Mouse (Mus musculus): ENCODE data around the gene Bfsp1. TPM values are rescaled to one million over a fixed set of nuclear protein-coding genes. Genes with fewer than 3 reads are reported as not detected.

The Bfsp1 gene
- polyA plus RNA-seq, 1 experiment from 2014 or later, result 0.93 TPM

DNA sequence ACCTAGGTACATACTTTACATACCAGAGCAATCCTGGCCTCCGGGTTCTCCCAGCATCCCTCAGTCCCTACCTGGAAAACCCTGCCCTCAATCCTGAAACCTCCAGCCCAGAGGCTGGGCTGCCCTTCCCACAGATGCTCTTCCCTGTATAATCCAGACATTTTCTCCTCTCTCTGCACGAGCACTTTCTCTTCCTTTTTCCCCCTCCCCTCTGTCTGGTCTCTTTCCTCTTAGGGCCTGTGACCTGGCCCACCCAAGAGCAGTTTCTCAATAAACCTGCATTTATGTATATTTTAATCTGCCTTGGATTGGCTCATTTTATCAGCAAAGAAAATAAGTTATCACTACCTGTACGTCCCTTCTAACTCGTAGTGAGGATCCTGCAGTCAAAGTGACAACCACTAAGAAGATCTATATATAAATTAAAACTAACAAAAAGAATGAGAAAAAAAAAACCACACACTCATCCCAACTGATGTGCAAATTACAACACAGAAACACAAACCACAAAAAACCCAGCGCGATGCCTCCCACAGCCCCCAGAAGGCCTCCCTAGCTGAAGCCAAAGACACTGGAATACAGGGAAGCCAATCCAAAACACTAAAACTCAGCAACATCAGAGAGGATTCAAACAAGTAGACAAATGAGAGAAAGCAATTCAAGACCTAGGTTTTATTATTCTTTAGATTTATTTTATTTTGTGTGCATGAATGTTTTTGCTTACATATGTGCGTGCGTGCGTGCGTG lies 28.5 kb upstream of the Bfsp1 start:
- H3K9me3 ChIP-seq (ENCODE audit: control insufficient read depth, low read depth, low read length), result no peaks in the 10 kb centered on the region
- no peaks in the 10 kb centered on the region for H3K27me3 ChIP-seq (ENCODE audit: control insufficient read depth, insufficient read depth, low read length)
- WGBS, result 80% methylated on average over 10 of the region's 10 CpGs
- H3K27ac ChIP-seq (ENCODE audit: low read length), result no peak overlapping the region
- H3K4me3 ChIP-seq (ENCODE audit: low read depth, low read length), result no peak overlapping the region
- H3K4me1 ChIP-seq (ENCODE audit: control insufficient read depth, insufficient read depth, low read length), result no peaks in the 10 kb centered on the region
- H3K4me2 ChIP-seq (replicated peaks; ENCODE audit: low read depth, low read length), result no peak overlapping the region
- ATAC-seq (ENCODE audit: insufficient number of reproducible peaks, insufficient read depth, low FRiP score, low read depth), result no peak
- no peak overlapping the region for H3K9ac ChIP-seq (replicated peaks; ENCODE audit: low read depth, low read length)
- H3K36me3 ChIP-seq (ENCODE audit: control insufficient read depth, insufficient read depth, low read length), result no peaks in the 10 kb centered on the region

DNA sequence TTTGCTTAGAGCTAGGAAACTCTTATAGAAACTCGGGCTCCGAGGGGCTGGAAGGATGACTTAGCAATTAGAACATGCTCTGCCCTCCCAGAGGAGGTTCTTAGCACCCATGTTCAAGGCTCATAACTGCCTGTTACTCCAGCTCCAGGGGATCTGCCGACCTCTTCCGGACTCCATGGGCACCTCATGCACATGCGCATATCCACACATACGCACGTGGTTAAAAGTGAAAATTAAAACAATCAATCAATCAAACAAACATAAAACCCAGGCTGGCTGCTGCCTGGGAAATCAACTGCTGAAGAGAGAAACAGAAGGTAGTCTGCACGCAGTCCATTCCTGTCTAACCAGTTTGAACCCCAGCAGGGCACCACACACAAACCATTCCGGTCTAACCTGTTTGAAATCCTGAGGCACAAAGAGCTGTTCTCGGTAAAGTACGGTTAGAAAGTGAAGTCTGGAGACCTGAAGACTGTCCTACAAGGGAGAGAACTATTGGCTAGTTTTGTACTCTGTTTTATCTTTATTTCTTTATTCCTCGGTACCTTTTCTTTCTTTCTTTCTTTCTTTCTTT lies 27.0 kb upstream of the Bfsp1 start:
- H3K9me3 ChIP-seq (ENCODE audit: control insufficient read depth, low read depth, low read length), result no peaks in the 10 kb centered on the region
- H3K27me3 ChIP-seq (ENCODE audit: control insufficient read depth, insufficient read depth, low read length), result no peaks in the 10 kb centered on the region
- H3K4me3 ChIP-seq (ENCODE audit: low read depth, low read length), result no peak overlapping the region
- ATAC-seq (ENCODE audit: insufficient number of reproducible peaks, insufficient read depth, low FRiP score, low read depth), result peak; percentile 96
- no peak overlapping the region for H3K9ac ChIP-seq (replicated peaks; ENCODE audit: low read depth, low read length)
- H3K4me2 ChIP-seq (replicated peaks; ENCODE audit: low read depth, low read length), result no peak overlapping the region; the same call in 1 of the 2 replicates
- 46% methylated on average over 12 of the region's 12 CpGs for WGBS
- H3K36me3 ChIP-seq (ENCODE audit: control insufficient read depth, insufficient read depth, low read length), result no peaks in the 10 kb centered on the region
- no peaks in the 10 kb centered on the region for H3K4me1 ChIP-seq (ENCODE audit: control insufficient read depth, insufficient read depth, low read length)
- peak overlapping the region; percentile 80; the same call in 1 of the 2 replicates for H3K27ac ChIP-seq (ENCODE audit: low read length)

DNA sequence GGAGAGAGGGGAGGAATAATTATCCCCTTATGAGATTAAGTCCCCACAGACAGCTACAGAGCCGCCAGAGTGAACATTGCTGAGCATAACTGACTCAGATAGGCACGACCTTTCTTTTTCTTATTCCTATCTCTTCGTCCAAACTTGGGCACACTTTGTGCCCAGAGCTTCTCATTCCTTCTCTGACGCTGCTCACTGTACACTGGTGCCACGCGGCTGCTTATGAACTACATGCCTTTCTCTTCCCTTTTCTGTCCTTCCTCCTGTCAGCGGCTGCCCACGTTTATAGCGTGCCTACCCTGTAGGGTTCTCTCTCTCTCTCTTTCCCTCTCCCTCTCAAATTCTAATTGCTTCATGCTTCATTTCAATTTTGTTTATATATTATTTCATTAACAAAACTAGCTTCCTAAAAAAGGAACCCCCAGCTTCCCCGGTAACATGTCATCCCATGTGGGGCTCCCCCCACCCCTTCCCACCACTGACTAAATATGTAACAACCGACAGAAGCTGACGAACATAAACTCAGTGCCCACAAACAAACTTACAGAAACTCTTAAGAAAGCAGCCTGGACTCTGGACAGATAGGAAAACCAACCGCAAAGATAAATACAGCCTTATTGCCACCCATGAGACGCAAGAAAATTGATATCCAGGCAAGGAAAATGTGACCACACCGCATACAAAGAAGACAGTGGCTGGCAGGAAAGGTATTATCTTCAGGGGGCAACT lies 26.3 kb upstream of the Bfsp1 start:
- no peaks in the 10 kb centered on the region for H3K9me3 ChIP-seq (ENCODE audit: control insufficient read depth, low read depth, low read length)
- no peak overlapping the region for H3K9ac ChIP-seq (replicated peaks; ENCODE audit: low read depth, low read length)
- peak overlapping the region; percentile 80; the same call in 1 of the 2 replicates for H3K27ac ChIP-seq (ENCODE audit: low read length)
- no peak overlapping the region for H3K4me3 ChIP-seq (ENCODE audit: low read depth, low read length)
- 76% methylated on average over 15 of the region's 15 CpGs for WGBS
- no peak overlapping the region; the same call in 1 of the 2 replicates for H3K4me2 ChIP-seq (replicated peaks; ENCODE audit: low read depth, low read length)
- no peaks in the 10 kb centered on the region for H3K4me1 ChIP-seq (ENCODE audit: control insufficient read depth, insufficient read depth, low read length)
- ATAC-seq (ENCODE audit: insufficient number of reproducible peaks, insufficient read depth, low FRiP score, low read depth), result no peak; the same call in 1 of the 2 replicates
- H3K36me3 ChIP-seq (ENCODE audit: control insufficient read depth, insufficient read depth, low read length), result no peaks in the 10 kb centered on the region
- no peaks in the 10 kb centered on the region for H3K27me3 ChIP-seq (ENCODE audit: control insufficient read depth, insufficient read depth, low read length)

DNA sequence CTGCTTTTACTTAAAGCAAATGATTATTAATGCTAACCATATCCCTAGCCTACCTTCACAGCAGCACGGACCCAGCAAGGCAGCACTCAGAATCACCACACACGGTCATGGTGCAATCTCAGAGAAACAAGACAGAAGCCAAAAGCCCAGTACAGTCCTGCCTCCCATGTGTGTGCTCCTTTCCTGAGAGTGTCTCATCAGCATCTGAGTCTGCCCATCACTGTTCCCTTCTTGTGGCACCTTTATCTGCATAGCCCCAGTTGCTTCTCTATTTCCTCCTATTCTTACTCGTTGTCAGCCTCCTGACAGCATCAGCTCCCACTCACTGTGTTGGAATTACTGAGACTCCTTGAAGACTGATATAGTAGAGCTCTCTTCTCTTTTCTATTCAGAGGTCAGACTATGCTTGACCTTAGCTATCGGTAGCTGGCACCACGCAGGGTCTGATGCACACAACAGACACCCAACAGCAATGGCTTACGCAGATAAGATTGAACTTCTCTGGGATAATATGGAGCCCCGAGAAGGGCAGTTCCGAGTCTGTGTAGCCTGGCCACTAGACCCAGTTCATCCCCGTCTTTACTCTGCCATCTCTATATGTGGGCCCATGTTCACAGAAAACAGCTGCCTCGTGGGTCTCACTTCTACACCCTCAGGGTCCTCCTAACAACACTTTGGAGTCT lies 19.8 kb upstream of the Bfsp1 start:
- no peak for ATAC-seq (ENCODE audit: insufficient number of reproducible peaks, insufficient read depth, low FRiP score, low read depth)
- 82% methylated on average over 10 of the region's 10 CpGs for WGBS
- H3K9ac ChIP-seq (replicated peaks; ENCODE audit: low read depth, low read length), result no peak overlapping the region

DNA sequence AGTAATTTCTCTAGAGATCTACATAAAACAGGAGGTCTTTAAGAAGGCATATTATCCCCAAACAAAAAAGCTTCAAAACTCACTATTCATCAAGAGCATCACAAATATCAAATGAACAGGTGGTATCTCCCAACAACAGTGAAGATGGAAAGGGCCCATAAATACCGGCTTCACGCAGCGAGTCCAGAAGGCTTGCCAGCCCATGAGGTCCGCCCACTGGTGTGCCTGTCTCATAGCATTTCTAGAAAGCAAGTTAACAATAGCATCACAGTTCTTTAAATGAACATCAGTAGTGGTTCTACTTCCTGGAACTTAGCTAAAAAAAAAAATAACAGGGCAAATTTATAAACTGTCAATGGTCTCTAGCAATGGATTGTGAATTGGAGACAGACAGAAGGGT lies 19.0 kb upstream of the Bfsp1 start:
- WGBS, result 93% methylated on average over 4 of the region's 4 CpGs
- H3K4me1 ChIP-seq (ENCODE audit: control insufficient read depth, insufficient read depth, low read length), result no peaks in the 10 kb centered on the region
- ATAC-seq (ENCODE audit: insufficient number of reproducible peaks, insufficient read depth, low FRiP score, low read depth), result no peak
- no peaks in the 10 kb centered on the region for H3K36me3 ChIP-seq (ENCODE audit: control insufficient read depth, insufficient read depth, low read length)
- no peak overlapping the region for H3K9ac ChIP-seq (replicated peaks; ENCODE audit: low read depth, low read length)
- no peak overlapping the region for H3K27ac ChIP-seq (ENCODE audit: low read length)
- H3K27me3 ChIP-seq (ENCODE audit: control insufficient read depth, insufficient read depth, low read length), result no peaks in the 10 kb centered on the region
- no peak overlapping the region for H3K4me2 ChIP-seq (replicated peaks; ENCODE audit: low read depth, low read length)
- no peak overlapping the region for H3K4me3 ChIP-seq (ENCODE audit: low read depth, low read length)
- H3K9me3 ChIP-seq (ENCODE audit: control insufficient read depth, low read depth, low read length), result no peaks in the 10 kb centered on the region

More for the DNA sequence above, 19.8 kb upstream of the Bfsp1 start:
- H3K4me1 ChIP-seq (ENCODE audit: control insufficient read depth, insufficient read depth, low read length), result no peaks in the 10 kb centered on the region
- H3K4me3 ChIP-seq (ENCODE audit: low read depth, low read length), result no peak overlapping the region
- H3K27ac ChIP-seq (ENCODE audit: low read length), result no peak overlapping the region
- H3K36me3 ChIP-seq (ENCODE audit: control insufficient read depth, insufficient read depth, low read length), result no peaks in the 10 kb centered on the region
- H3K9me3 ChIP-seq (ENCODE audit: control insufficient read depth, low read depth, low read length), result no peaks in the 10 kb centered on the region
- H3K4me2 ChIP-seq (replicated peaks; ENCODE audit: low read depth, low read length), result no peak overlapping the region
- no peaks in the 10 kb centered on the region for H3K27me3 ChIP-seq (ENCODE audit: control insufficient read depth, insufficient read depth, low read length)

DNA sequence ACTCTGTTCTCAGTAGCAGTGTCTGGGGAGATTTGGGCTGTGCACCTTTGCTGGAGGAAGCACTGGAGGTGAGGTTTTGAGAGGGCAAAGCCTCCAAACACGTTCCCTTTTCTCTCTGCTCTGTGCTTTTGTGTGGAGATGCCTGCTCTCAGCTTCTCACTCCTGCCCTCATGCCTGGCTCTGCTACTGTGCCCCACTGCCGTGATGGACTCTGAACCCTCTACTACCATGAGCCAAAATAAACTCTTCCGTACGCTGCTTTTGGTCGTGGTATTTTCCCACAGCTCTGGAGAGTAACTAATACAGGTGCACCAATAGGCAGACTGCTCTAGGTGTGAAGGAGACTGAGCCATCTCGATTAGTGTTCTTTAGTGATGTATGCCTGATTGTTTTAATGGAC lies 16.3 kb upstream of the Bfsp1 start:
- H3K9me3 ChIP-seq (ENCODE audit: control insufficient read depth, low read depth, low read length), result no peaks in the 10 kb centered on the region
- no peak overlapping the region for H3K27ac ChIP-seq (ENCODE audit: low read length)
- H3K36me3 ChIP-seq (ENCODE audit: control insufficient read depth, insufficient read depth, low read length), result no peaks in the 10 kb centered on the region
- no peaks in the 10 kb centered on the region for H3K27me3 ChIP-seq (ENCODE audit: control insufficient read depth, insufficient read depth, low read length)
- no peak overlapping the region for H3K9ac ChIP-seq (replicated peaks; ENCODE audit: low read depth, low read length)
- no peak overlapping the region for H3K4me2 ChIP-seq (replicated peaks; ENCODE audit: low read depth, low read length)
- WGBS, result 87% methylated on average over 6 of the region's 6 CpGs
- no peak overlapping the region for H3K4me3 ChIP-seq (ENCODE audit: low read depth, low read length)
- ATAC-seq (ENCODE audit: insufficient number of reproducible peaks, insufficient read depth, low FRiP score, low read depth), result no peak
- H3K4me1 ChIP-seq (ENCODE audit: control insufficient read depth, insufficient read depth, low read length), result peaks cover 7% of the 10 kb centered on the region

DNA sequence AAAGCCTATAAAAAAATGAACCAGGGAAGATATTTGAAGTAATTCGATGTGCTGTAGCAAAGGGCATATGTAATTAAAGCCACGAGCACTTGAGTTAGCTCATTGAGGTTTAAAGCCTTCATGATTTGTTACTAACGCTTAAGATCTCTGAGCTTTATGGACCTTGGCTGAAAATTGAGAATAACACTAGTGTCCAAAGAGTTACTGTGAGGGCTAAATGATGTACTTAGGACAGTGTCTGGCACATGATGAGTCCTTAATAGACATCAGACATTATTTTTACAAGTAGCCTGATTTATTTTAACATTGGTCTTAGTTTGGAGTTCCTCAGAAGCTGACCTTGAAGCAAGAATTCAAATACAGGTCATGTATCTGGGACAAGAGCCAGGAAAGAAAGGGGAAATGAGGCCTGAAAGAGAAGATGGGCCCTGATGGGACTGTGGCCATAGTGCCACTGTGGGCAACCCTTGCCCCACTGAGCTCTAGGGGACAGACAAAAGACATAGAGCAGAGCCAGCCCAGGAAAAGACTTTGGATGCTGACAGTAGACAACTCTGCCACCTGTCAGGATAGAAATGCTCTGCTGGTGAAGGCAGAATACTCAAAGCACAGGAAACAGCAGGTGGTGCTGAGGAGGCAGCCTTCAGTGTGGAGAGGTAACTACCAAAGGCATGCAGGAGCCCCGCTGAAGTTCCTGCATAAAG lies 14.1 kb upstream of the Bfsp1 start:
- Histone ChIP-seq H3K4me2 (replicated peaks; ENCODE audit: low read depth, low read length) (no peak overlapping the region), H3K36me3 (ENCODE audit: control insufficient read depth, insufficient read depth, low read length) (no peaks in the 10 kb centered on the region), H3K9ac (replicated peaks; ENCODE audit: low read depth, low read length) (no peak overlapping the region), H3K9me3 (ENCODE audit: control insufficient read depth, low read depth, low read length) (no peaks in the 10 kb centered on the region), H3K27me3 (ENCODE audit: control insufficient read depth, insufficient read depth, low read length) (no peaks in the 10 kb centered on the region), H3K27ac (ENCODE audit: low read length) (no peak overlapping the region), H3K4me3 (ENCODE audit: low read depth, low read length) (no peak overlapping the region), H3K4me1 (ENCODE audit: control insufficient read depth, insufficient read depth, low read length) (peaks cover 7% of the 10 kb centered on the region)
- peak; percentile 67; the same call in 1 of the 2 replicates for ATAC-seq (ENCODE audit: insufficient number of reproducible peaks, insufficient read depth, low FRiP score, low read depth)
- 66% methylated on average over 4 of the region's 4 CpGs for WGBS

DNA sequence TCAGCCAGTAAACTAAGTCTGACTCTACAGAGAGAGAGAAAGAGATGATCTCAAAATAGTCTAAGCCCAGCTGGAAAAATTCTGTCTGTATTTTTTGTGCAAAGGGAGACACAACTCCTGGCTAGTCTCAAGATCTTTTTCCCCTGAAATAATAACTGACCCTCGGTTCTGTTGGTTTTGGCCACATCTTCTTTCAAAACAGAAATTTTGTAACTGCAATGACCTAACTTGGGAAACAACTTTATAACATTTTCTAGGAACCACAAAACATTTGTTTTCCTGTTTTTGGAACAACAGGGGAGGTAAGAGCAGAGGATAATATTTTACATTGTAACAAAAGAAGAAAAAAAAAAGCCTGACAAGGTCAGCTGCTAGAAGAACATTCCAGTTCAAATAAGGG lies 13.1 kb upstream of the Bfsp1 start:
- 47% methylated on average over 1 of the region's 1 CpGs for WGBS

More for the DNA sequence above, 13.1 kb upstream of the Bfsp1 start:
- H3K9ac ChIP-seq (replicated peaks; ENCODE audit: low read depth, low read length), result no peak overlapping the region
- no peak overlapping the region for H3K4me2 ChIP-seq (replicated peaks; ENCODE audit: low read depth, low read length)
- peaks cover 7% of the 10 kb centered on the region for H3K4me1 ChIP-seq (ENCODE audit: control insufficient read depth, insufficient read depth, low read length)
- no peak for ATAC-seq (ENCODE audit: insufficient number of reproducible peaks, insufficient read depth, low FRiP score, low read depth)
- H3K4me3 ChIP-seq (ENCODE audit: low read depth, low read length), result no peak overlapping the region
- no peaks in the 10 kb centered on the region for H3K9me3 ChIP-seq (ENCODE audit: control insufficient read depth, low read depth, low read length)
- H3K27ac ChIP-seq (ENCODE audit: low read length), result no peak overlapping the region
- no peaks in the 10 kb centered on the region for H3K27me3 ChIP-seq (ENCODE audit: control insufficient read depth, insufficient read depth, low read length)
- H3K36me3 ChIP-seq (ENCODE audit: control insufficient read depth, insufficient read depth, low read length), result no peaks in the 10 kb centered on the region

Data from stomach, embryonic 14.5 days (tissue).